Mouse (Mus musculus) G1E (cell line): ENCODE results near the gene Nexn.

ENCODE experiments used
- CTCF ChIP-seq: IDR thresholded peaks from 2 replicates; pipeline ENCODE4 v1.5.1; 2012; ENCODE audit warnings: low read depth, low read length, inconsistent platforms, mixed read lengths
- GATA1 ChIP-seq: IDR thresholded peaks from 2 replicates; pipeline ENCODE4 v1.6.1; 2012; ENCODE audit warnings: borderline replicate concordance, low read length, inconsistent platforms, mixed read lengths
- GATA2 ChIP-seq: IDR thresholded peaks from 2 replicates; pipeline ENCODE4 v1.6.1; 2012; ENCODE audit warnings: low read depth, low read length, inconsistent platforms, borderline replicate concordance
- POLR2AphosphoS5 ChIP-seq: IDR thresholded peaks from 2 replicates; pipeline ENCODE4 v1.6.1; 2012; ENCODE audit warnings: low read depth, low read length, inconsistent platforms; ENCODE audit not compliant: insufficient replicate concordance
- TAL1 ChIP-seq: conservative IDR thresholded peaks from 2 replicates; pipeline ENCODE4 v1.6.1; 2012; ENCODE audit warnings: low read depth, low read length, inconsistent platforms, mixed read lengths

DNA sequence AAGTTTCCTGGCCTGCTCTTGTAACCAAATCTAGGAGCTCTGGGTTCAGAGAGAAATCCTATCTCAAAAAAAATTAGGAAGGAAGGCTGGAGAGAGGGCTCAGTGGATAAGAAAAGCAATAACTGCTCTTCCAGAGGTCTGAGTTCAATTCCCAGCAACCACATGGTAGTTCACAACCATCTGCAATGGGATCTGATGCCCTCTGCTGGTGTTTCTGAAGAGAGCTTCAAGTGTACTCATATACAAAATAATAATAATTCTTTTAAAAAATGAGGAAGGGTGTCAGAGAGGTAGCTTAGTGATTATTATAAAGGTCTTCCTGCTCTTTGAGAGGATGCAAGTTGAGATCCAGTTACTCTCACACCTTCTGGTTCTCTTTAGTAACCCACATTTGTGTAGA lies 41.2 kb downstream of the Nexn start:
- TF ChIP-seq GATA1, result no peak
- TF ChIP-seq CTCF, result no peak
- no peak for TF ChIP-seq TAL1
- no peak for TF ChIP-seq POLR2AphosphoS5
- no peak for TF ChIP-seq GATA2
